Mouse (Mus musculus) telencephalon, adult 2 months (tissue): ENCODE measurements around the gene Ing5.
"Not testable (repeated sequence)": the region's sequence is repeated elsewhere in the genome, so short reads cannot be mapped to it uniquely, and the experiment has no call there.

Experiments used
- DNase-seq: peaks from one replicate; pipeline ENCODE4 v3.0.0-alpha.2; 2011; ENCODE audit warnings: low read depth, low spot score

The Ing5 gene

DNA sequence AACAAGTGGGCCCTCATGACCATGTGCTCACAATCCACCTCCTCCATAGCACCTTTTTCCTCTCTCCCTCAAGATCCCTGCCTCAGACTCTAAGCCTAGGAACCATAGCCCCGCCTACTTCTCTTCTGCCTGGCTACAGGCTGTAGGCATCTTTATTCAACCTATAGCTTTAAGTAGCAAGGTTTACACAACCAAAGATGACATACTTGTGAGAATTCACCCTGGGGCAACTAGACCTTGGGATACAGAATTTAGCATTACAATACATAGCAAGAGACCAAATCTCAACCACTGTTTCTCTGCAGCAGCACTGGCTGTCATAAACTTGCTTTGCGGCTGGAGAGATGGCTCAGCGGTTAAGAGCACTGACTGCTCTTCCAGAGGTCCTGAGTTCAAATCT is 6.2 kb downstream of the Ing5 start:
- no peak for DNase-seq

DNA sequence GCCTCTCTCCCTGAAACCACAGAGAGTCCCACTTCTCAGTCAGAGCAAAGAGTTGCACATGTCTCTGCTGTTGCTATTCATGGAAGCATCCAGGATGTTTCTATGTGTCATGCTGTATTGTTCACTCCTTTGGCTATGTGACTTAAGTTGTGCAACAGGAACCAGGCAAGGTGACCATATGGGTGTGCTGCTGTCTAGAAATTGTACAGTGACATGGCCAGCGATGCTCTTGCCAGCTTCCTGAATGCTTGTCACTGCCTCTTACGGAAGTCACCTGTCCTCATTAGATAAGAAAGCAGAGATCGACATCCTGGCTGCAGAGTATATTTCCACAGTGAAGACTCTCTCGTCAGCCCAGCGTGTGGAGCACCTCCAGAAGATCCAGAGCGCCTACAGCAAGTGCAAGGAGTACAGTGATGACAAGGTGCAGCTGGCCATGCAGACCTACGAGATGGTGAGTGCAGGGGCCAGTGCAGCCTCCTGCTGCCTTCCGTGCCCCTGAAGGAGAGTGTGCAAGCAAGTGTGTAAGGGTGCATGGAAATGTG is 7.8 kb downstream of the Ing5 start:
- no peak for DNase-seq

DNA sequence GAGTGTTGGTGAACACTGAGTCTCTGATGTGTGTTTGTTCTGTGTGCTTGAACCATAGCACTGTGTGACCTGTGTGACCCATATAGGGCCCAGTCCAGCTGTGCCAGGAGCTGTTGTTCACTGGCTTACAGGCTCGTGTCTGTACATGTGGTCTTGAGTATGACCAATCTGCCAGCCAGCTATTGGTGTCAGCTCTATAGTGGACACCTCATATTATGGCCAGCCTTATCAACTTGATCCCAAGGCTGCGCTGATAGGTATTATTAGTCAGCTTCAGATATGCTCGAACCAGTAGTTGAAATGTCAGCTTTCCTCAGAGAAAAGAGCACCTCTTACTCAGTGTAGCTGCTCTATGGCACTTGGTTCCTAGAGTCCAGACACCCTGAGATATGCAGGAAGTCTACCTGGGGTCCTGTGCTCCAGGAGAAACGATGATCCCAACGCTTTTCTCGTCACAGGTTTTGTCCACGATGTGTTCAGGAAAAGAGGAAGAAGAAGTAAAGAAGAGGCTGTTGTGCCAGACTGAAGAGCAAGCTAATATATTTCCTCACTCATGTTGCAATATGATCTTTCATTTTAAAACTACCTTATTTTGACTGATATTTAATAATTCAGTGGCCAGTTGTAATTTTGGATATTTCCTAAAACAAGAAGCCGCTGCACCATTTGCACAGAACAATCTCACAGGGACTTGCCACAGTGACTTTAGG is 14.2 kb downstream of the Ing5 start:
- no peak for DNase-seq

DNA sequence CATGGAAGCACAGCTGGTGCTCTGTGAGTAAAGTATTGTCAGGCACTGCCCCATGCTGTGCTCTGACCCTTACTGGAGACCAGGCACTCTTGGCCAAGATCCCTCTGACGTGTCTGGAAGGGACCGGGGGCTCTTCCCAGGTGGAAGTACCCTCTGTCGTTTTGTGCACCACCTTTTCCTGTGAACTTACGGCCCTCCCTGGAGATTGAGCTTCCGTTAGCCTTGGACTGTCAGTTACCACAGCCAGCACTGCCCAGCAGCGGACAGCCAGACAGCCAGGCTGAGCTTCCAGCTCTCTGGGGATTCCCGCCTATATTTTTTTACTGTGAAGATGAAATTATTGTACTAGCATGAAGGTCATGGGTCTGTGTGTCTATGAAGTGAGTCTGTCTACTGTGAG is 15.0 kb downstream of the Ing5 start:
- no peak for DNase-seq

DNA sequence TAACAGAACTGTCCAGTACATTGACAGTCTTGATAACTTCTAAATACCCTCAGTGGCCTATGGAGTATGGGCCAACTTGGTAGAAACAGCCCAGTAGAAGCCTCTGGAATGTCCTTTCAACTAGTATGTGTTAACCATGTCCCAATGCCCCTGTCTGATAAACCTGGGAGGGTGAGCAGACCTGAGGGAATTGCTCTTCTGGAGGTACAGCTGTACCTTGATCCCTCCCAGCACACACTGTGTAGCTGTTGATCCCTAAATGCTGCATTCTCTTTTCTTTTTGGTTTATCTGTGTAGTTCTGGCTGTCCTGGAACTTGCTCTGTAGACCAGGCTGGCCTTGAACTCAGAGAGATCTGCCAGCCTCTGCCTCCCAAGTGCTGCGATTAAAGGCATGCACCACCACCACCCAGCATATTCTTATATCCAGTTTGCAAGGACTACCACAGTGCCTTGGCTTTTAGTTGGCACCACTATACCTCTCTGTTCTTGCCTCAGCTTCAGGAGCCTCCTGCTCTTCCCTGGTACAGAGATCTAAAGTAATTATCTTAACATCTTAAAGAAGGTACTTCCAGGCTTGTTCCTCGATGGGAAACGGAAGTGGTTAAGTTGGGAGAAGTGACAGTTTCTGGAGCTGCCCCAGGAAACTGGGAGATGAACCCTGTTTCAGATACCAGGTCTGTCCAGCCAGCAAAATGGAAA is 20.2 kb downstream of the Ing5 start:
- no peak for DNase-seq

DNA sequence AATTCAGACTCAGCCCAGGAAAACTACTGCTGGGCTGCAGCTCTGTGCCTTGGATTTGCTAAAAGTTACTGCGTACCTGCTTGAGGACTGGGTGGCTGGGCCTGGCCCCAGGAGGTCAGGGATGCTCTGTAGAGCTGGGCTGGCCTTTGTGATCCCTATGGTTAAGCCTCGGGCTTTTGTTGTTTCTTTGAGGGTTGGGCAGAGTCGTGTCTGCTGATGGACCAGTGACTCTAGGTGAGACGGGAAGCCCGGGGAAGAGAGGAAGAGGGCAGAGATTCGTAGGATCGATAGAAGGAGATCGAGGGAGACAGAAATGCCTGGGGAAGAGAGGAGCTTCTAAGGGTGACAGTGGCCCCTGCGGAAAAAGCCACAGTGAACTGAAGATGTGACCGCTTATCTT is 20.8 kb downstream of the Ing5 start, which contains the start of gene D2hgdh:
TSS of gene D2hgdh (plus strand) at position 301 of the 400 bp plus-strand sequence.
- DNase-seq = no peak

DNA sequence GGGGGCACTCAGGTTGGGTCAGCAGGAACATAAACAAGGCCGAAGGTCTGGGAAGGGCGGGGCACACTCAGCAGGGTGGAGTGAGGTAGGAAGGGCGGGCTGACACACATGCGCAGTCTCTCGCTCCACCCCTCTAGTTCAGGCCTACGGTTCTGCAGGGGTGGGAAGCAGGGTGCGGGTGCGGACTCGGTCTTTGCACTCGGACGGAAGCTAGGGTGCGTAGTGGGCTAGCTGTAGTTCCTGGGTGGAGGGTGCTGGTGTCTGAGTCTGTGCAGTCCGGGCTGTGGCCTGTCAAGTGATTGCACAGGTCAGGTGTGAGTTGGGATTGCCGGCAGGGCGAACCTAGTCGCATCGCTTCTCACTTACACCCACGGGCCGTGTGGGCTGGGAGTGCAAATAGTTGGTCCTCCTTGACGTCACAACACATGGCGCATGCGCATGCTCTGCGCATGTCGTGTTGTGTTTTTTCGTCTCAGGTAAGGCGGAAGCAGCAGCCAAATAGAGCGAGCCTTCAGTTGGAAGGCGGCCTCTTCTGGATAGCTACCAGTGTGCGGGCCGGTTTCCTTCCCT is 21.4 kb downstream of the Ing5 start:
- DNase-seq = peak; percentile 99

DNA sequence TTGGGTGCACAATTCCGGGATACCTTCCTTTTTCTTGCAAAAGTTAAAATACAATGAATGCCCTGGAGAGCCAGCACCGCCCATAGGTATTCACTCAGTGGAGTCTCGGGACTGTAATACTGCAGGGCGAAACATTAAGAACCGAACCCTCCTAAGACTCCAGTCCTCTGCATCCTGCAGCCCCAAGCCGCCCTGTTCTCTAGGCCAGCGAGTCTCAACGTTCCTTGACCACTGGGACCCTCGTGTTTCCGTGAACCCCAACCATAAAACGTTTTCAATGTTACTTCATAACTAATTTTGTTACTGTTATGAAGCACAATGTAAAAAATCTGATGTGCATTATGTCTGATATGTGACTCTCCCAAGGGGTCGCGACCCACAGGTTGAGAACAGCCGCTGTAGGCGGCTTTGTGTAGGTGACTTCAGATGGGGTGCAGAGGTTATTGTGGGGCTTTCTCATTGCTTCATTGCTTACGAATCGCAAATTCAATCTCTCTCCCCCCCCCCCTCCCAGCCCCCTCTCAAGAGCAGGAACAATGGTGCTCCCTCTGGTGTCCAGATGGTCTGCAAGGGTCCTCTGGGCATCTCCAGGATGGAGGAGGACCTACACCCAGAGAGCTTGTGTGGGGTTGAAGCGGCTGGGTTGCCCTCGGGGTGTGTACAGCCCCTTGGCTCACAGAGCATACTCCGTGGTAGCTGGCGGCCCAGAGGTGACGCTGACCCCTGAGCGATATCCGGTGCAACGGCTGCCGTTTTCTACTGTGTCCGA is 22.2 kb downstream of the Ing5 start:
- DNase-seq = no peak

DNA sequence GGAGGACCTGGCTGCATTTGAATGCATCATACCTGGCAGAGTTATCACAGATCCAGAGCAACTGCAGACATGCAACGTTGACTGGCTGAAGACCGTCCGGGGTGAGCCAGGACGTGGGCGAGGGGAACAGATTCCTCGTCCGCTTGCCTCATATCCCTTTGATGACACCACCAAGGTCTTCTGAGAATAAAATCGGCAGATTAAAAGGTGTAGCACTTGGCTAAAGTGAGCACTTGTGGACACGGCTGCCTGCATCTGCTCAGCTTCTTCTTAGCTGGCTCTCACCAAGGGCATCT is 22.7 kb downstream of the Ing5 start:
- no peak for DNase-seq

DNA sequence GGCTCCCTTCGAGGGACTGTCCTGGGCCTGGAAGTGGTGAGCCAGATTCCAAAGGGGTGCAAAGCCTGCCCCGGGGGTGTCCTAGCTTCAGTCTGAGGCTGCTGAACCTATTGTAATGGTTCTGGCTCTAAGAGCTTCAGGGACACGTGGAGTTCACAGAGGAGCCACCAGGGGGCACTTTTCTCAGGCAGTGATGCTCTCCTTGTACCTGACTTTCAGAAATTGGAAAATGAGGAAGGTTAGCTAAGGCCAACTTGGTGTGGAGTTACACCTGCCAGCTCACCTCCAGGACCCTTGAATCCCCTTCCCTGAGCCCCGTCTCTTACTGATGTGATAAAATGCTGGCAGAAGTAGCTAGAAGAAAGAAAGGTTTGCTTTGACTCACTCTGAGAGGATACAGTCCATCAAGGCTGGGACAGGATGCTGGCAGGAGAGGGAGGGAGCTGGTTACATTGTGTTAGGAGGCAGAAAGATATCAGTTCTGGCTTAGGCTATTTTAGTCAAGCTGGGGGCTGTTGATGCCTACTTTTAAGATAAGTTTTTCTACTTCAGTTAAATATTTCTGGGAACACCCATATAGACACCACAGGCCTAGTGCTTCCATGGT is 29.1 kb downstream of the Ing5 start:
- not testable (repeated sequence) for DNase-seq

DNA sequence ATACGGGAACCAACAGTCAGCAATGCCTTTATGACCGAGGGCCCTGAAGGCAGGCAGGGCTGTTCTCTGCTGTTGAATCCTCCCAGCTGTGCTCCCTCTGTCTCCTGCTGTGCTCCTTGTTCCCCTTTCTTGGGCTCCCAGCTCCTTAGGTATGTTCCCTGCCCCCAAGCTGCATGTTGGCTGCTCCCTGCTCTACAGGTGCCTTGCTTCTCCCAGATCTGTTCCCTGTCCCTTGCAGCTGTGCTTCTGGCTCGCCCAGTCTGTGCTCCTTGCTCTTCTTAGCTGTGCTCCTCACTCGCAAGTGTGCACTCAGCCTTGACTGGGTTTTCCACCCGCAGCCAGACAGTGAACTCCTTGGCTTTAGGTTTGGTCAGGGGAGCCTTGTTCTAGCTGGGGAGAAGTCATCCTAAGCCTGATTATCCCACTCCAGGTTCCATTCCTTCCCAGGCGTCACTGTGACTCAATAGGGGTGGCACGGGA is 30.9 kb downstream of the Ing5 start:
- DNase-seq = no peak

DNA sequence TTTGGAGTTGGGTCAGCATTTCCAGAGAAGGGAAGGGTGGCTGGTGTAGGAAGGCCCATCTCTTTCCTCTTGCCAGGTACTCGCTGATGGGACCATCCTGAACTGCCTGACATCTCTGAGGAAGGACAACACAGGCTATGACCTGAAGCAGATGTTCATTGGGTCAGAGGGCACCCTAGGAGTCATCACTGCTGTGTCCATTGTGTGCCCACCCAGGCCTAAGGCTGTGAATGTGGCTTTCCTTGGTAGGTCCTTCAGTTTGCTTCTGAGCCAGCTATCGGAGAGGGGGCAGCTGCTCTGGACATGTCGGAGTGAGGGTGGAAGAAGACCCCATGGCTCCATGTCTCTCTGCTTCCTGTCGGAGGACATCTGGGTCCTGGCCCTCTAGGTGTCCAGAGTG is 31.4 kb downstream of the Ing5 start:
- no peak for DNase-seq

DNA sequence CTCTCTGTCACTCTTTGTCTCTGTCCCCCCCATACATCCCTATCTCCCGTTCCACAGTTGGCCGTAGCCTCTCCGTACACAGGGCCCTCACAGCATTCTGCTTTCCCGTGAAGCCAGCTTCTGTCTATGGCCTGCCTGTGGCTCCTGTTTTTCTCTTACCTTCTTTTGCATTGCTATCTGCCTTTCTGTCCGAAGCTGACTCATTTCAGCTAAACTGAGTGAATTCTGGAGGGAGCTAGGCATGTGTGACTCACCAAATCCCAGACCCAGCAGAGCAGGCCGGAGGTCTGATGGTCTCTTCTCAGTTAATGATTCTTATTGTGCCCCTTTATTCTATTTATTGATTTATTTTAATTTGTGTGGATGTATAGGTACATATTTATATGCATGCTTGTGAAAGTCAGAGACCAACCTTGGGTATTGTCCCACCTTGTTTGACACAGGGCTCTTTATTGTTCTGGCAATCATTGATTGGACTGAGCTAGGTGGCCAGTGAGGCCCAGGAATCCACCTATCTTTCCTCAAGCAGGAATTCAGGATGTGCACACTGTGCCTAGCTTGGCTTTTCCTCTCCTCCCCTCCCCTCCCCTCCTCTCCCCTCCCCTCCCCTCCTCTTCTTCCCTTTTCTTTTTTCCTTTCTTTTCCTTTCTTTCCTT is 32.2 kb downstream of the Ing5 start:
- DNase-seq = no peak

DNA sequence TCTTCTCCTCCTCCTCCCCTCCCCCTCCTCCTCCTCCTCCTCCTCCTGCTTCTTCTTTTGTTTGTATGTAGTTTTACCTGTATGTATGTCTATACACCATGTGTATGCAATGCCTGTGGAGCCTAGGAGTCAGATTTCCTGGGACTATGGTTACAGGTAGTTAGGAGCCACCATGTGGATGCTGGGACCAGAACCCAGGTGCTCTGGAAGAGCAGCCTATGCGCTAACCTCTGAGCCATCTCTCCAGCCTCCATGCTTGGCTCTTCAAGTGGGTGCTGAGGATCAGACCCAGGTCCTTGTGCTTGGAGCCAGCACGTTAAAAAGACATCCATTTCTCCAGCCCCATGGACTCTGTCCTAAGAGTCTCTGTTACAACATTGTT is 32.8 kb downstream of the Ing5 start:
- no peak for DNase-seq

DNA sequence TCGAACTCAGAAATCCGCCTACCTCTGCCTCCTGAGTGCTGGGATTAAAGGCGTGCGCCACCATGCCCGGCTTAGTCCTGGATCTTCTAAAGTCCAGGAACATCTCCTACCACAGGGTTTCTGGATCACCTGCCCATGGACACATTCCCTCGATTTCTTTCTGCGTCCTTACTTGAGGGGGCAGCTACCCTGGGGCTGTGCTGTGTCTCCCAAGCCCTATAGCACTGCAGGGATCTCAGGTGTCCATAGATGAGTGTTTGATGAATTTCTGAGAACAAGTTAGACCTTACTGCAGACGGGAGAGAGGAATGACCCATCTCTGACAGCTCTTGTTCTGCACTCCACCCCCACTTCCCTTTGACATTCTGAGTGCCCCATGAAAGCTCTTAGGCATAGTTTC is 33.6 kb downstream of the Ing5 start:
- no peak for DNase-seq

DNA sequence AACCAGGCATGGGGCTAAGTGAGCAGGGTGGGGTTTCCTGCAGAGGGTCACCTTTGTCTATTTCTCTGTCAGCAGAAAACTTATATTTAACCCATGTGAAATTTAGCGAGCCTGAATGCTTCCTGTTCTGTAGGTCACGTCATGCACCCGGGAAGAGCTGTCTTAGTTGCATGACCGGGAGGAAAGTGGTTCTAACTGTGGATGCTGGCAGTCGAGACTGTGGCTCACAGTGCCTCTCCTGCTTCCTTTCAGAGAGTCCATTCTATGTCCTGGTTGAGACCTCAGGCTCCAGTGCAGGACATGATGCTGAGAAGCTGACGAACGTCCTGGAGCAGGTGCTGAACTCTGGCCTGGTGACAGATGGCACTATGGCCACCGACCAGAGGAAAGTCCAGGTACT is 34.8 kb downstream of the Ing5 start:
- DNase-seq = not testable (repeated sequence)

DNA sequence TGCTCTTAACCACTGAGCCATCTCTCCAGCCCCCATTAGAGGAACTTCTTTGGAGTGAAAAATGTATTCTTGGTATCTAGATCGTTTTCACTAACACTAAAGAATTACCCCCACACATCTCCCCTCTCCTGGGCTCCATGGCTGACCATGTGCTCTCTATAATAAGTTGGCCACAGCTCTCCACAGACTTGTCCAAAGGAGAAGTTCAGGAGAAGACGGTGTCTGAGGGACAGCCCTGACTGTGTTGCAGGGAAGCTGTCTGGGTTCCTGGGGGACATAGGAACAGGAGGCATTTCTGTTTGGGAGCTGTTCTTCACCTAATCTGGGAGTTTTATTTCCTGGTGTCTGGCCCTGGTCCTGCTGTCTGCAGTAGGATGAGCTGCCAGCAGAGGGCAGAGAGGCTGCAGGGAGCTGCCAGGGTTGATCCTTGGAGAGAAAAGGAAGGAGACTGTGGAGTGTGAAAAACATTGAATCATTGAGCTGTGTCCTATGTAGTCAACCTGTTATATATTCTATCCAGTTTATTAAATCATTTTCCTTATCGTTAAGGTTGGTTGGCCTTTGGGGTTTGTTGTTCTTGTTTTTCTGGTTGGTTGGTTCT is 42.1 kb downstream of the Ing5 start:
- DNase-seq = not testable (repeated sequence)

DNA sequence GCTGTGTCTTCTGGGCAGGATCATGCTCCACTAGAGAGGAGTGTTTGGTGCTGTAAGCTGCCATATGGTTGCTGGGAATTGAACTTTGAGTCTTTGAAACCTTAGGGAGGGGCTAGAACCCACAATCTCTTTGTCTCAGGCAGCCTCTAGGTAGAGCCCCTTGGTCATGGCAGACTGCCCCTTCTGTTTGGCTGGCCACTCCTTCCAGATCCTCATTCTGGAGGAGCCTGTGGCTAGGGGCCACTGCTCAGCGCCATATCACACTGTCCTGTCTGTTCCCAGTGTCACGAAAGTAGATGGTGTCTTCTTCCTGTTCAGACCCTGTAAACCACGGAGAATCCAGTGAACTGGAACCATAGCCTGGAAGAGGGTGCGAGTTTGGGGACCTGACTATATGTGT is 52.0 kb downstream of the Ing5 start:
- DNase-seq = not testable (repeated sequence)

DNA sequence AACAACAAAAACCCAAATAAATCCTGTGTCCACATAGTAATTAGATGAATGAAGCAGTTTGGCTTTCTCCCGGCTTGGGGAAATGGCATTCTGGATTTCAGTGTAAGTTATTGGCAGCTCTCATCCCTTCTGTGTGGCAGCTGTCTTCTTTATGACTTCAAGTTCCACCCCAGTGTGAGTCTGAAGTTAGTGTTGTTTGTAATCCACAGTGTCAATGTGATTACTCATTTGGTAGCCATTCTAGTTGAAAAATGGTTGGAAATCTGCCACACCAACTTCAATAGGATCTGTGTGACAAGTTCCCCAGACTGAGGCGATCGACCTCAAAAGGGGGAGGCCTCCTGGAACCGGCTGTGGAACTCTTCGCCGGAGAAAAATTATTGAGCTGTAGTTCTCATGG is 53.6 kb downstream of the Ing5 start:
- DNase-seq = peak; percentile 18

DNA sequence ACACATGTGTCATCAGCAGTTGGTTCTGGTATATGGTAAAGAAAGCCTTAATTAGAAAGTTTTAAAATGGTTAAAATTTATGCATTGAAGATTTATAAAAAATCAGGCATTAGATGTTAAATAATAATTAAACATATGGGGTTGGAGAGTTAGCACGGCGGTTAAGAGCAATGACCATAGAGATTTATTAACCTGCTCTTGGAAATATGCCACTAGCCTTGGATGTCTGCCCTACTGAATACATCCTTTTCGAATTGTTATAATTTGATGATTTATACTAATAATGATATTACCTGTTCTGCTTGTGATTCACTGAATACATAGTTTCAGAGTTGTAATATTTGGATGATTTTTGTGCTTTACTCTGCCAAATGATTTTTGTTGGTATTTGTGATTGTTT is 54.2 kb downstream of the Ing5 start:
- DNase-seq = no peak

DNA sequence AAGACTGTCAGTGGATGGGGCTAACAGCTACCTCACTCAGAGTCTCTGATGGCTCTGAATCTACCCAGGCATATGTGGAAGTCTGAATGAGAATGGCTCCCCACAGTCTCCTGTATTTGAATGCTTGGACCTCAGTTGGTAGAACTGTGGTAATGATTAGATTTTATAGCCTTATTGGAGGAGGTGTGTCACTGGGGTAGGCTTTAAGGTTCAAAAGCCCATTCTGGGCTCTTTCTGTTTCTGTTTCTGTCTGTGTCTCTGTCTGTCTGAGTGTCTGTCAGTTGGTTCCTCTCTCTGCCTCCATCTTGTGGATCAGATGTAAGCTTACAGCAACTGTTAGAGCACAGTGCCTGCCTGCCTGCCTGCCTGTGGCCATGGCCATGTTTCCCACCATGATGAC is 55.9 kb downstream of the Ing5 start:
- DNase-seq = no peak
